Mouse (Mus musculus) neural tube, embryonic 13.5 days (tissue): ENCODE measurements around the gene Spata46. TPM values are rescaled to one million over a fixed set of nuclear protein-coding genes. Genes with fewer than 3 reads are reported as not detected.

ENCODE experiments used
- ATAC-seq: fragments of 200-750 bp; cut with Nextera tagmentation; 2 replicates; pipeline ENCODE4 v1.8.0; 2017; ENCODE audit warnings: low read depth, mild to moderate bottlenecking, moderate TSS enrichment, moderate library complexity
- H3K27ac ChIP-seq: fragments of 300-500 bp; sonication (generic); replicated peaks from 2 replicates; pipeline ENCODE4 v1.5.1; 2015; ENCODE audit warnings: moderate library complexity, mild to moderate bottlenecking, inconsistent platforms
- H3K27me3 ChIP-seq: fragments of 300-500 bp; sonication (generic); 2 replicates; pipeline ENCODE4 v1.6.1; 2015; ENCODE audit warnings: mild to moderate bottlenecking, inconsistent platforms
- H3K36me3 ChIP-seq: fragments of 300-500 bp; sonication (generic); 2 replicates; pipeline ENCODE4 v1.6.1; 2015; ENCODE audit warnings: mild to moderate bottlenecking, inconsistent platforms
- H3K4me1 ChIP-seq: fragments of 300-500 bp; sonication (generic); replicated peaks from 2 replicates; pipeline ENCODE4 v1.6.1; 2015; ENCODE audit warnings: inconsistent platforms
- H3K4me2 ChIP-seq: fragments of 300-500 bp; sonication (generic); 2 replicates; pipeline ENCODE4 v1.6.1; 2015; ENCODE audit warnings: inconsistent platforms, mild to moderate bottlenecking, moderate library complexity
- H3K4me3 ChIP-seq: fragments of 300-500 bp; sonication (generic); 2 replicates; pipeline ENCODE4 v1.5.1; 2015; ENCODE audit warnings: mild to moderate bottlenecking, inconsistent platforms
- H3K9ac ChIP-seq: fragments of 300-500 bp; sonication (generic); 2 replicates; pipeline ENCODE4 v1.6.1; 2015; ENCODE audit warnings: moderate library complexity, mild to moderate bottlenecking, inconsistent platforms
- H3K9me3 ChIP-seq: fragments of 300-500 bp; sonication (generic); 2 replicates; pipeline ENCODE4 v1.6.1; 2016; ENCODE audit warnings: inconsistent platforms
- WGBS: fragments of 180-500 bp; shearing (Covaris S2); methylation state at CpG from one replicate; pipeline ENCODE4 v1.1.7; 2015; 5-methylcytosine and 5-hydroxymethylcytosine counted together
- polyA plus RNA-seq: library from polyadenylated mRNA; unstranded; fragments of >200 nt; fragmentation: Nextera tagmentation; extraction: Ambion mirVana; gene quantifications from 2 replicates; pipeline ENCODE4 v1.2.1, GENCODE M21; 2015

Spata46 gene
- polyA plus RNA-seq, 1 experiment from 2014 or later: 0.96 TPM

- Histone ChIP-seq H3K4me1 (no peaks in the 10 kb centered on the region), H3K36me3 (no peaks in the 10 kb centered on the region), H3K9me3 (no peaks in the 10 kb centered on the region), H3K27ac (no peak overlapping the region), H3K4me2 (no peak overlapping the region), H3K4me3 (no peak overlapping the region), H3K9ac (no peak overlapping the region), H3K27me3 (no peaks in the 10 kb centered on the region)
- no peak for ATAC-seq
- 47% methylated on average over 6 of the region's 6 CpGs for WGBS
Measured at GRCm38 (mm10) chr1:170303103-170303502, 5.5 kb upstream of the Spata46 start.

DNA sequence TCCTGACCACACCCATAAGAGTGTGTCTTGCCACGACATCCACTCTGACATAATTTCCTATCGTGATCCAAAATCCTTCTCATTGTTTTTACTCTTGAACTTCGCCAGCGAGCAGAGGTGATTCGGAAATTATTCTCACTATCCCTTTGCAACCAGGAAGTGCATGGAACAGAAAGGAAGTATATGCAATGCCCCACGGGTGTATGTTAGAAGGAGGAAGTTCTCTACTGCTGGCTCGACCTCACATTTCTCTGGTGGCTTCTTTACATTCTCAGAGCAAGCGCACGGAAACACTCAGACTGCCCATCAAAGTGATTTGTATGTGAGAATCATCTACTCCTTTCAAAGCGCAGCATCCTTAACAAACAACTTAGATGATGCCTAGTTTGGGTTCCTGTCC, 3.6 kb upstream of the Spata46 start:
- Histone ChIP-seq H3K4me3 (no peak overlapping the region), H3K9ac (no peak overlapping the region), H3K27me3 (no peaks in the 10 kb centered on the region), H3K9me3 (no peaks in the 10 kb centered on the region), H3K4me2 (no peak overlapping the region), H3K4me1 (no peaks in the 10 kb centered on the region), H3K27ac (no peak overlapping the region), H3K36me3 (no peaks in the 10 kb centered on the region)
- ATAC-seq: no peak
- WGBS: 92% methylated on average over 10 of the region's 10 CpGs

GRCm38 (mm10) chr1:170306232-170306631, 2.4 kb upstream of the Spata46 start, which contains the start of gene Gm7694:
Gene Gm7694, minus strand, starts transcription at chr1:170306332.
- no peak within 1 kb of the TSS for H3K9ac ChIP-seq
- no peak within 1 kb of the TSS for H3K4me3 ChIP-seq
- H3K4me1 ChIP-seq: no peaks in the 10 kb centered on the region
- WGBS: 92% methylated on average over 4 of the region's 4 CpGs
- no peak within 1 kb of the TSS for H3K4me2 ChIP-seq
- no peaks in the 10 kb centered on the region for H3K9me3 ChIP-seq
- H3K27ac ChIP-seq: no peak within 1 kb of the TSS
- no peaks in the 10 kb centered on the region for H3K36me3 ChIP-seq
- no peak for ATAC-seq
- H3K27me3 ChIP-seq: no peaks in the 10 kb centered on the region

DNA sequence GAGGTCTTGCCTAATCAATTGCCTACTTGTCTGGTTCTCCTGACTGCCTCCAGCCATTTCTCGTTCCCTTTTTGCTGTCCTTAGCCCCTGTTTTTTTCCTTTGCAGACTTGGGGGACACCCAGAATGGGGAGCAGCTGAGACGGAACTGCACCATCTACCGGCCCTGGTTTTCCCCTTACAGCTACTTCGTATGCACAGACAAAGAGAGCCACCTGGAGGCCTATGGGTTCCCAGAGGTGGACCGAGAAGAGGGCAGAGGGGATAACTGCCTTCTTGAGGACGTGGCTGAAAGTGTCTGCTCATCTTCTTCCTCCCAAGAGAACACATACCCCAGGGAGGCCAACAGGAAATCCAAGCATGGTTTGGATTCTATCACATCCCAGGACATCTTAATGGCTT, 2.8 kb downstream of the Spata46 start:
- Histone ChIP-seq H3K9me3 (no peaks in the 10 kb centered on the region), H3K4me3 (no peak overlapping the region), H3K9ac (no peak overlapping the region), H3K36me3 (no peaks in the 10 kb centered on the region), H3K4me1 (no peaks in the 10 kb centered on the region), H3K4me2 (no peak overlapping the region), H3K27ac (no peak overlapping the region), H3K27me3 (no peaks in the 10 kb centered on the region)
- ATAC-seq: no peak
- 83% methylated on average over 6 of the region's 6 CpGs for WGBS

DNA sequence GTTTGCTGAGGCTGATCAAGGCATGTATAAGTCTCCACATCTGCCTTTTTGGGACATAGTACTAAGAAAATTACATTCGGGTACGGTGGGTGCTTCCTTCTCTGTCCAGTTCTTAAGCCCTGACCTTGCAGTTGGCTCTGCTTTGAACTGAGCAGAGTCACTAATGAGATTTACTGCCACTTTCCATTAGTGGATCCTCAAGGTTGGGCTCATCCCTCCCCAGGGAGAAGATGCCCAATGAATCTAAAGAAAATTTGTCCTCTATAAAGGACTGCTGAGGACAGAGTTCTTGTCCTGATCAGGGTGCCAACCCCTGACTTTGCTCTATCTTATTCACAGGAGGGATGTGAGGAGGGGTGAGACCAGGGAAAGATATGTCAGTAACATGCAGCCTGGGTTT, 13.4 kb downstream of the Spata46 start:
- 88% methylated on average over 2 of the region's 2 CpGs for WGBS
- H3K27me3 ChIP-seq: no peaks in the 10 kb centered on the region
- no peak overlapping the region for H3K4me2 ChIP-seq
- no peak overlapping the region for H3K9ac ChIP-seq
- peaks cover 20% of the 10 kb centered on the region for H3K36me3 ChIP-seq
- H3K27ac ChIP-seq: no peak overlapping the region
- no peaks in the 10 kb centered on the region for H3K4me1 ChIP-seq
- ATAC-seq: no peak
- no peak overlapping the region for H3K4me3 ChIP-seq
- H3K9me3 ChIP-seq: no peaks in the 10 kb centered on the region

GRCm38 (mm10) chr1:170323001-170323400, 14.4 kb downstream of the Spata46 start:
- Histone ChIP-seq H3K27ac (no peak overlapping the region), H3K27me3 (no peaks in the 10 kb centered on the region), H3K9me3 (no peaks in the 10 kb centered on the region), H3K9ac (no peak overlapping the region), H3K36me3 (peaks cover 18% of the 10 kb centered on the region), H3K4me1 (no peaks in the 10 kb centered on the region), H3K4me3 (no peak overlapping the region), H3K4me2 (no peak overlapping the region)
- no peak for ATAC-seq
- 88% methylated on average over 10 of the region's 10 CpGs for WGBS

GRCm38 (mm10) chr1:170324312-170324711, 15.7 kb downstream of the Spata46 start:
- Histone ChIP-seq H3K4me1 (no peaks in the 10 kb centered on the region), H3K9ac (no peak overlapping the region), H3K27me3 (no peaks in the 10 kb centered on the region), H3K4me2 (no peak overlapping the region), H3K4me3 (no peak overlapping the region), H3K36me3 (peaks cover 8% of the 10 kb centered on the region), H3K9me3 (no peaks in the 10 kb centered on the region), H3K27ac (no peak overlapping the region)
- WGBS: 95% methylated on average over 1 of the region's 1 CpGs
- ATAC-seq: no peak

GRCm38 (mm10) chr1:170325277-170325676, 16.7 kb downstream of the Spata46 start:
- no peak for ATAC-seq
- H3K9me3 ChIP-seq: no peaks in the 10 kb centered on the region
- WGBS: 95% methylated on average over 4 of the region's 4 CpGs
- no peaks in the 10 kb centered on the region for H3K27me3 ChIP-seq
- H3K4me3 ChIP-seq: no peak overlapping the region
- peaks cover 2% of the 10 kb centered on the region for H3K36me3 ChIP-seq
- H3K4me1 ChIP-seq: 0 out of 2 replicates have a peak, but pooled peaks cover 2% of the 10 kb centered on the region
- no peak overlapping the region for H3K9ac ChIP-seq
- H3K27ac ChIP-seq: no peak overlapping the region
- no peak overlapping the region for H3K4me2 ChIP-seq

DNA sequence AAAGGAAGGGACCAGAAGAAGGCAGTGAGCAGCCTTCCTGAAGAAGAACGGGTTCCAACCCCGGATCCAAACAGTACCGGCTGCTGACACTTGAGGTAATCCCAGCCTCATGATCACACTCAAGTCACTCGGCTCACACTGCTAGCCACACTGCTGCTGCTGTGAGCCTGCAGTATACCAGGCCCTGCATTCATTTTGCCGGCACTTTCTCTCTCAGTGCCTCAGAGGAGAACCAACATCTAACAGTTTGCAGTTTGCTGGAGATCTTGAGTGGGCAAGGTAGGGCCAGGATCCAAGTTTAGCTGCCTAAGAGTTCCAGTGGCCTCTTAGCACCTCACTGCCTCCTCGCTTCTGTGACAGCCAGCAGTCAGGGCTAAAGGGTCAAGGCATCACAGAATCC, 23.3 kb downstream of the Spata46 start:
- ATAC-seq: no peak
- 84% methylated on average over 6 of the region's 6 CpGs for WGBS
- H3K4me3 ChIP-seq: no peak overlapping the region
- H3K36me3 ChIP-seq: no peaks in the 10 kb centered on the region; the same call in 1 of the 2 replicates
- H3K9ac ChIP-seq: no peak overlapping the region
- H3K4me1 ChIP-seq: 0 out of 2 replicates have a peak, but pooled peaks cover 4% of the 10 kb centered on the region
- no peak overlapping the region for H3K4me2 ChIP-seq
- no peak overlapping the region for H3K27ac ChIP-seq
- H3K27me3 ChIP-seq: no peaks in the 10 kb centered on the region
- no peaks in the 10 kb centered on the region for H3K9me3 ChIP-seq

GRCm38 (mm10) chr1:170332775-170333174, 24.2 kb downstream of the Spata46 start:
- no peak for ATAC-seq
- no peaks in the 10 kb centered on the region for H3K9me3 ChIP-seq
- no peak overlapping the region for H3K4me3 ChIP-seq
- 0 out of 2 replicates have a peak, but pooled peaks cover 4% of the 10 kb centered on the region for H3K4me1 ChIP-seq
- no peaks in the 10 kb centered on the region for H3K27me3 ChIP-seq
- no peaks in the 10 kb centered on the region; the same call in 1 of the 2 replicates for H3K36me3 ChIP-seq
- H3K4me2 ChIP-seq: no peak overlapping the region
- WGBS: 63% methylated on average over 4 of the region's 4 CpGs
- H3K27ac ChIP-seq: no peak overlapping the region
- H3K9ac ChIP-seq: no peak overlapping the region

DNA sequence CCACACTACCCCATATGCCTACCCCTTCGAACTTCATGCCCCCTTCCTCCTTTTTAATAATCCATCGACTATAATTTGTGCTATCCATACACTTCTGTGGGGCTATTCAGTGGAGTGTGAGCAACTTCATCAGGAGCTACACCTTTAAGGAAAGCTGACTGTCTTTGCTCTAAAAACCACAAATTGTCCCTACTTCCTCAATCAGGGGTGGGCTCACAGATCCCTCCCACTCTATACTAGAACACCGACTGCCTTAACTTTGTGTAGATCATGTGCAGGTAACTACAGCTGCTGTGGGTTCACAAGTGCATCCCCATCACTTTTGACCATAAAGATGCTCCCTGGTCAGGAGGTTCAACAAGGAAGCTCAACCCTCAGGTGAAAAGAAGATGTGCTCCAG, 31.3 kb downstream of the Spata46 start:
- no peaks in the 10 kb centered on the region for H3K4me1 ChIP-seq
- no peak for ATAC-seq
- no peak overlapping the region for H3K9ac ChIP-seq
- H3K36me3 ChIP-seq: no peaks in the 10 kb centered on the region
- no peak overlapping the region for H3K4me2 ChIP-seq
- 90% methylated on average over 3 of the region's 3 CpGs for WGBS
- H3K27me3 ChIP-seq: no peaks in the 10 kb centered on the region
- H3K9me3 ChIP-seq: no peaks in the 10 kb centered on the region
- no peak overlapping the region for H3K27ac ChIP-seq
- no peak overlapping the region for H3K4me3 ChIP-seq

DNA sequence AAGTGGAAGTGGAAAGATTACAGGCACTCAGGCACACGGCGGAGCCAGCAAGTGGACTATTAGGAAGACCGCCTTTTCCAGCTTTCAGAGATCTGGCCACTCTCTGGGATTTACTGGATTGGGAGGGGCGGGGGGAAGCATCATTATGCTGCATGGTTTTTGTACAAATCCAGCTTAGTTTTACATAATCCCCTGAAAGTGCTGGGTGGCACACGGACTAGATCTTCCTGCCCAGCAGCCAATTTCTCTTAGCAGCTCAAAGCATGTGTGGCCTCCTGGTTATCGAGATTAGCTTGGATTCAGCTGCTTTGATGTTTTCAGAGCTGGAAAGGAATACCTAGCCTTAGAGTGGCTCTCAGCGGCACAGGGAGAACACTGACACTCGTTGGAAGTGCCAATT, 34.5 kb downstream of the Spata46 start:
- no peaks in the 10 kb centered on the region for H3K27me3 ChIP-seq
- no peak for ATAC-seq
- no peak overlapping the region for H3K4me3 ChIP-seq
- no peak overlapping the region for H3K4me2 ChIP-seq
- 80% methylated on average over 8 of the region's 8 CpGs for WGBS
- H3K36me3 ChIP-seq: no peaks in the 10 kb centered on the region
- H3K9me3 ChIP-seq: no peaks in the 10 kb centered on the region
- H3K4me1 ChIP-seq: no peaks in the 10 kb centered on the region
- no peak overlapping the region for H3K27ac ChIP-seq
- H3K9ac ChIP-seq: no peak overlapping the region

- Histone ChIP-seq H3K4me3 (no peak overlapping the region), H3K27ac (no peak overlapping the region), H3K36me3 (no peaks in the 10 kb centered on the region), H3K4me1 (no peaks in the 10 kb centered on the region), H3K9me3 (no peaks in the 10 kb centered on the region), H3K27me3 (no peaks in the 10 kb centered on the region), H3K4me2 (no peak overlapping the region), H3K9ac (no peak overlapping the region)
- WGBS: 95% methylated on average over 4 of the region's 4 CpGs
- ATAC-seq: no peak
Measured at GRCm38 (mm10) chr1:170343906-170344305, 35.3 kb downstream of the Spata46 start.
